Mouse (Mus musculus): ENCODE data around the gene Trim14. TPM values are rescaled to one million over a fixed set of nuclear protein-coding genes. Genes with fewer than 3 reads are reported as not detected.

The Trim14 gene
- polyA plus RNA-seq, 1 experiment from 2014 or later: 6.8 TPM

DNA sequence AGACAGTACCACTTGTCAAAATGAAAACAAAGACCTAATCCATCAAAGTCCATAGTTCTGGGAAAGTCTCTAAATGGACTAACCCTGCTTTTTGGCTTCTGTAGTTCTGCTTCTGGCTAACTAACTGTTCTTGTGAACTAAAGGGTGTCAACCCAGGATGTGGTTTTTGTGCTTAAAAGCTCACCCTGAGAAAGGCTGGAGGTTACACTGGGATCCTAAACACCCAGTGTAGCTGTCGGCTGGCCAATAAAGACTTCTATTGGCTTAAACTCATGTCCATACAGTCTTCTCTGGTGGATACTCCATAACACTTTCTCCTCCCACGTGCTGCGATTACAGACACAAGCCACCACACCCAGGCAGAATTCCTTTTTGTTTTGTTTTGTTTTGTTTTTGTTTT lies 9.7 kb downstream of the Trim14 start:
- H3K9ac ChIP-seq: 0 out of 2 replicates have a peak overlapping the region, but pooled peaks have one; percentile 1
- peak overlapping the region; percentile 94; the same call in 1 of the 2 replicates for H3K27ac ChIP-seq
- DNase-seq (no peak), ATAC-seq (ENCODE audit: low read depth) (no peak)
- H3K4me2 ChIP-seq: peak overlapping the region; percentile 90; the same call in 1 of the 2 replicates
- H3K27me3 ChIP-seq: no peaks in the 10 kb centered on the region
- peaks cover 46% of the 10 kb centered on the region for H3K4me1 ChIP-seq (replicated peaks)
- H3K9me3 ChIP-seq (replicated peaks): no peaks in the 10 kb centered on the region
- H3K4me3 ChIP-seq (replicated peaks): no peak overlapping the region
- peaks cover 18% of the 10 kb centered on the region for H3K36me3 ChIP-seq
- WGBS (ENCODE audit: insufficient replicate concordance): 65% methylated on average over 3 of the region's 3 CpGs

DNA sequence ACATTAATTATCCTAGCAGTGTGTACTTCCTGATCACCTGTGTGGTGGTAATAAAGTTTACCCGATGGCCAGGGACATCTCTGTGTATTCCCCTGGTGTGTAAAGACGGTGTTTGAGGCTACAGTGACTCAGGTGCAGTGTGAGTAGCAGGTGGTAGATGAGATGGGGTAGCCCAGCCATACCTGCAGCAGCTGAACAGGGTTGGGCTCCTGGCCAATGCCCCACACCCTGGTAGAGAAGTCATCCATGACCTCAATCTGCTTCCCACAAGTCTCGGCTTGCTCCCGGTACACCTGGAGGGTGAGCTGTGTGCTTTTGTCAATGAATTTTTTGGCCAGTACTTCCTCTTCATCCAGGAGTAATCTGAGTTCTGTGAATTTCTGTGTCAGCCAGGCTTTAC lies 12.6 kb downstream of the Trim14 start:
- Histone ChIP-seq H3K27me3 (no peaks in the 10 kb centered on the region), H3K4me3 (replicated peaks) (no peak overlapping the region), H3K4me1 (replicated peaks) (peaks cover 31% of the 10 kb centered on the region), H3K36me3 (peaks cover 29% of the 10 kb centered on the region), H3K27ac (no peak overlapping the region), H3K4me2 (no peak overlapping the region), H3K9me3 (replicated peaks) (no peaks in the 10 kb centered on the region), H3K9ac (no peak overlapping the region)
- ATAC-seq (ENCODE audit: low read depth) (no peak), DNase-seq (no peak)
- WGBS (ENCODE audit: insufficient replicate concordance): 85% methylated on average over 4 of the region's 4 CpGs

DNA sequence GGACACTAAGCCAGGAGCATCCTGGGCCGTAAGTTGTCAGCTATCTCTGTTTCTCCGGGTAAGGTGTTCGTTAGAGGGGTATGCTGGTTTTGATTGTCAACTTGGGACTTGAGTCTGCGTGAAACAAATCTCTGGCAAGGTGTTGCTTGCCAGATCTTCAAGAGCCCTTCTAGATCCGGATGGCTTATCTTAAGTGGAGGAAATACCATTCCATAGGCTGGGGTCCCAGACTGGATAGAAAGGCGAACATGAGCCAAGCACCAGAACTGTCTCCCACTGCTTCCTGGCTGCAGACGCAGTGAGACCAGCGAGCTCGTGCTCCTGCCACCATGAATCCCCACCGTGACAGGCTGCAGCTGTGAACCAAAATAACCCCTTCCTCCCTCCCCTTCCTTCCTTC lies 14.5 kb downstream of the Trim14 start:
- ATAC-seq (ENCODE audit: low read depth): no peak
- Histone ChIP-seq H3K4me3 (replicated peaks) (no peak overlapping the region), H3K4me1 (replicated peaks) (peaks cover 13% of the 10 kb centered on the region), H3K9me3 (replicated peaks) (no peaks in the 10 kb centered on the region), H3K4me2 (no peak overlapping the region), H3K27me3 (no peaks in the 10 kb centered on the region), H3K36me3 (peaks cover 30% of the 10 kb centered on the region), H3K27ac (no peak overlapping the region), H3K9ac (no peak overlapping the region)
- no peak for DNase-seq
- WGBS (ENCODE audit: insufficient replicate concordance): 73% methylated on average over 10 of the region's 10 CpGs

DNA sequence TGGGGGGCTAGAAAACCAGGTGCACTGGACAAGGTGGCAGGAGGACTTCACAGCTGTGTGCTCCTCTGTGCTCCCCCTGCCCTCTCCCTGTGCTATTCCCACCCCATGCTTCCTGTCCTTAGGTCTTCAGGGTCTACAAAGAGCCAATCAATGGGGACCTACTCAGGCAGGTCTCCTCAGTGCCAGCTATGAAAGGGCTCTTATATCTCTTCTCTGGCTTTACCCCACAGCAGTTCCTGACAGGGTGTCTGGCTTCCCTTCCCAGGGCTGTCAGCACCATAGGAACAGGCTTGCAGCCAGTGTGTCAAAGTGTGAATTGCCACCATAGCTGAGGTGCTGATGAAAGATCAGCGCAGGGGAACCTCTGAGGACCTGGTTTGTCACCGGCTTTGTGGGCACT lies 15.4 kb downstream of the Trim14 start:
- no peak overlapping the region for H3K4me3 ChIP-seq (replicated peaks)
- no peaks in the 10 kb centered on the region for H3K27me3 ChIP-seq
- WGBS (ENCODE audit: insufficient replicate concordance): 79% methylated on average over 2 of the region's 2 CpGs
- no peak overlapping the region for H3K9ac ChIP-seq
- DNase-seq (no peak), ATAC-seq (ENCODE audit: low read depth) (no peak)
- peaks cover 6% of the 10 kb centered on the region for H3K4me1 ChIP-seq (replicated peaks)
- H3K36me3 ChIP-seq: peaks cover 30% of the 10 kb centered on the region
- no peak overlapping the region for H3K4me2 ChIP-seq
- H3K9me3 ChIP-seq (replicated peaks): no peaks in the 10 kb centered on the region
- H3K27ac ChIP-seq: no peak overlapping the region

DNA sequence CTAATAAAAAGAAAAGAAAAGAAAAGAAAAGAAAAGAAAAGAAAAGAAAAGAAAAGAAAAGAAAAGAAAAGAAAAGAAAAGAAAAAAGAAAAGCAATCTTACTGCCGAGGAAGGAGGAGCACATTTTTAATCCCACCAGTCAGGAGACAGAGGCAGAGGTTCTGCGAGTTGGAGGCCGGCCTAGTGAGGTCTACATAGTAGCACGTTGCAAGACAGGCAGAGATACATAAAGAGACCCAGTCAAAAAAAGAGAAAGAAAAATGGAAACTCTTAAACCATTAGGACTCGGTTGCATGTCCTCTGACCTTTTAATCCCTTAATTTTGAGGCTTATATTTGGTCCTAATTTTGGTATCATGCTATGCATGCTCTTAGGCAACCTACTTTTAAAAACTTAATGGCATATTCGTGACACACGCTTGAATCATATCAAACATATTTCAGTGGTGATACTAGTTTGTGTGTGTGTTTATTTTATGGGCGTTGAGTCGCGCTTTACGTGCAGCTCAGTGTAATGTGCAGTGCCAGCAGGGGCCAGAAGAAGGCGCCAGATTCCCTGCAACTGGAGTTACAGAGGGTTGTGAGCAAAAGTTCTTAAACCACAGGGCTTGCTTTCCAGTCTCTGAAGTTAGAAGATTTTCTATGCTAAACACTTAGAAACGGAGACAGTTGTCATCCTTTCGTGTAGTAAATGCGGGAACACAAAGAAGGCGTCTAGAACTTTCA lies 28.0 kb downstream of the Trim14 start:
- Histone ChIP-seq H3K4me3 (replicated peaks) (peak overlapping the region; percentile 73), H3K27ac (peak overlapping the region; percentile 67), H3K4me1 (replicated peaks) (peaks cover 48% of the 10 kb centered on the region), H3K36me3 (peaks cover 19% of the 10 kb centered on the region), H3K9ac (peak overlapping the region; percentile 53), H3K27me3 (0 out of 2 replicates have a peak, but pooled peaks cover 5% of the 10 kb centered on the region), H3K4me2 (peak overlapping the region; percentile 100), H3K9me3 (replicated peaks) (no peaks in the 10 kb centered on the region)
- 5% methylated on average over 16 of the region's 16 CpGs for WGBS (ENCODE audit: insufficient replicate concordance)
- DNase-seq: peak; percentile 81
- ATAC-seq (ENCODE audit: low read depth): 0 out of 2 replicates have a peak, but pooled peaks have one; percentile 18

DNA sequence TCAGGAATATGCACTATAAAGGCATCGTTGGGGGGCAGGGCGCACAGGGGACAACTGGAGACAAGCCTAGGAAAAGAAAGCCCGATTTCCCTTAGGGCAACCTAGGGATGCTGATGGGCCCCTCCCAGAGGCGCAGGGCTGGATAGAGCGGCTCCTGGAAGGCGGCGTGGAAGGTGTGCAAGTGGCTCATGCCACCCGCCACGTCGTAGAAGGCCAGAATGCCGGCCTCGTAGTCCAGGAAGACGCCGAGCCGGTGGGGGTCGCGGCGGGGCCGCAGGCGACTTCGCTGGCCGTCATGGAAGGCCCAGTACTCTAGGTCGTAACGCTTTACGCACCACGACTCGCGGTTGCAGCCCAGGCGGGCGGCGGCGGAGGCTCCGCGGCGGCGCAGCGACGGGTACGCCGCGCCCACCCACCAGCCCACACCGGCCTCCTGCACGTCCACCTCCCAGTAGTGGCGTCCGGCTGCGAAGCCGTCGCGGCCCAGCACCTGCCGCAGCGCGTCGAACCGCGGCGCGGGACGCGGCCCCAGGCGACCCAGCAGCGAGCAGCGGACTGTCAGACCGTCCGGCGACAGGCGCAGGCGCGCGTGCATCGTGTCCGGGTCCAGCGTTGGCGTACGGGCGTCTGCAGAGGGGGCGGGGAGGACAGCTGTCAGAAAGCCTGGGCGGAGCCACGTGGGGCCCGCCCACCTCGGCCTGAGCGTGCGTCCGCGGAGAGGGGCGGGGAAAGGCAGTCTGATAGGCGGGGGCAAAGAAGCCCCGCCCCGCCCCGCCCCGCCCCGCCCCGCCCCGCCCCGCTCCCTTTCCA lies 28.9 kb downstream of the Trim14 start:
- DNase-seq (peak; percentile 94), ATAC-seq (ENCODE audit: low read depth) (peak; percentile 93)
- peak overlapping the region; percentile 76 for H3K9ac ChIP-seq
- H3K4me1 ChIP-seq (replicated peaks): peaks cover 48% of the 10 kb centered on the region
- H3K4me2 ChIP-seq: peak overlapping the region; percentile 100
- H3K27ac ChIP-seq: 0 out of 2 replicates have a peak overlapping the region, but pooled peaks have one; percentile 53
- under 1% methylated on average over 84 of the region's 94 CpGs for WGBS (ENCODE audit: insufficient replicate concordance)
- H3K9me3 ChIP-seq (replicated peaks): no peaks in the 10 kb centered on the region
- H3K36me3 ChIP-seq: peaks cover 28% of the 10 kb centered on the region
- 0 out of 2 replicates have a peak, but pooled peaks cover 5% of the 10 kb centered on the region for H3K27me3 ChIP-seq
- peak overlapping the region; percentile 73 for H3K4me3 ChIP-seq (replicated peaks)

DNA sequence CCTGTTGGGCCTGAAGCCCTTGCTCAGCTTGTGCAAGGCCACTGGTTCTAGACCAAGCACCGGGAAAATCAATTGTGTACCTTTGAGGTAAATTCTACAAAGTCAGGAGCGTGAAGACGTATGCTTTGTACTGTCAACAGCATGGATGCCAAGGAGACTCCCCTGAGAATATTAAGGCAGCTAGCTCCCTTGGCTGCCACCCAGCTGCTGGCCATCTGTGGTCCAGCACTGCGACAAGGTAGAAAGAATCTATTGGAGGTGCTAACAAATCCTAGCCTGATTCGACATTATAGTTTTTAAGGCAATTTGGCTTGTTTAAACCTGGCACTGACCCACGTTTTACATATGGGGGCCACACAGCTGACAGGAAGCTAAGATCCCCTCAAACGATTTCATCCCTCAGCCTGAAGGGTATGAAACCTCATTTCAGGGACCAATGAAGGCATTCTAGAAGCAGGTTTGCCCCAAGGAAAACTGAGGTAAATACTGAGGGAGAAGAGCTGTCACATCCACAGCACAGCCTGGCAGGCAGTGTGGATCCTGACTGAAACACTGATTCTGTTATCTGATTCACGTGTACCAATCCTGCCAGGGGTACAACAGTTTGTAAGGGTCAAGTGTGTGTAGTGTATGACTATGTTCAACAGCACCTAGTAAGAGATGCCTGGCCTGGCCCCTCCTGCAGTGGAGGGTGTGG lies 30.4 kb downstream of the Trim14 start:
- Histone ChIP-seq H3K36me3 (peaks cover 43% of the 10 kb centered on the region), H3K4me2 (peak overlapping the region; percentile 100; the same call in 1 of the 2 replicates), H3K9ac (no peak overlapping the region), H3K9me3 (replicated peaks) (no peaks in the 10 kb centered on the region), H3K27me3 (0 out of 2 replicates have a peak, but pooled peaks cover 5% of the 10 kb centered on the region), H3K27ac (no peak overlapping the region), H3K4me1 (replicated peaks) (peaks cover 58% of the 10 kb centered on the region), H3K4me3 (replicated peaks) (no peak overlapping the region)
- WGBS (ENCODE audit: insufficient replicate concordance): 69% methylated on average over 8 of the region's 8 CpGs
- ATAC-seq (ENCODE audit: low read depth) (no peak), DNase-seq (no peak)

DNA sequence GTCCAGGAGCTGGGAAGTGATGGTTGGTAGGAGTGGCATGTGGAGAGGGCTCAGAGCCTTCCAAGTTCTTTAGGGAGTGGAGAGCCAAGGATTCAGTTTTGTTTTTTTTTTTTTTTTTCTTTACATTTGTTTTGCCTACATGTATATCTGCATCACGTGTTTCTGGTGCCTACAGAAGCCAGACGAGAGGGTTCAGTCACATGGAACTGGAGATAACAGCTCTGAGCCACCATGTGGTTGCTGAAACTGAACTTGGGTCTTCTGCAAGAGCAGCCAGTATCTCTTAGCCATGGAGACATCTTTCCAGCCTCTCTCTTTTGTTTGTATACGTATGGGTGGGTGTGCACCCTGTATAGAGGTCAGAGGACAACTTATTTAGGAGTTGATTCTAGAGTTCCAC lies 32.1 kb downstream of the Trim14 start:
- peak; percentile 7; the same call in 1 of the 2 replicates for ATAC-seq (ENCODE audit: low read depth)
- Histone ChIP-seq H3K4me2 (no peak overlapping the region), H3K9ac (0 out of 2 replicates have a peak overlapping the region, but pooled peaks have one; percentile 36), H3K36me3 (peaks cover 57% of the 10 kb centered on the region), H3K4me3 (replicated peaks) (no peak overlapping the region), H3K9me3 (replicated peaks) (no peaks in the 10 kb centered on the region), H3K27me3 (0 out of 2 replicates have a peak, but pooled peaks cover 5% of the 10 kb centered on the region), H3K27ac (0 out of 2 replicates have a peak overlapping the region, but pooled peaks have one; percentile 26), H3K4me1 (replicated peaks) (peaks cover 62% of the 10 kb centered on the region)
- peak; percentile 43 for DNase-seq
- WGBS (ENCODE audit: insufficient replicate concordance): 16% methylated on average over 3 of the region's 3 CpGs

DNA sequence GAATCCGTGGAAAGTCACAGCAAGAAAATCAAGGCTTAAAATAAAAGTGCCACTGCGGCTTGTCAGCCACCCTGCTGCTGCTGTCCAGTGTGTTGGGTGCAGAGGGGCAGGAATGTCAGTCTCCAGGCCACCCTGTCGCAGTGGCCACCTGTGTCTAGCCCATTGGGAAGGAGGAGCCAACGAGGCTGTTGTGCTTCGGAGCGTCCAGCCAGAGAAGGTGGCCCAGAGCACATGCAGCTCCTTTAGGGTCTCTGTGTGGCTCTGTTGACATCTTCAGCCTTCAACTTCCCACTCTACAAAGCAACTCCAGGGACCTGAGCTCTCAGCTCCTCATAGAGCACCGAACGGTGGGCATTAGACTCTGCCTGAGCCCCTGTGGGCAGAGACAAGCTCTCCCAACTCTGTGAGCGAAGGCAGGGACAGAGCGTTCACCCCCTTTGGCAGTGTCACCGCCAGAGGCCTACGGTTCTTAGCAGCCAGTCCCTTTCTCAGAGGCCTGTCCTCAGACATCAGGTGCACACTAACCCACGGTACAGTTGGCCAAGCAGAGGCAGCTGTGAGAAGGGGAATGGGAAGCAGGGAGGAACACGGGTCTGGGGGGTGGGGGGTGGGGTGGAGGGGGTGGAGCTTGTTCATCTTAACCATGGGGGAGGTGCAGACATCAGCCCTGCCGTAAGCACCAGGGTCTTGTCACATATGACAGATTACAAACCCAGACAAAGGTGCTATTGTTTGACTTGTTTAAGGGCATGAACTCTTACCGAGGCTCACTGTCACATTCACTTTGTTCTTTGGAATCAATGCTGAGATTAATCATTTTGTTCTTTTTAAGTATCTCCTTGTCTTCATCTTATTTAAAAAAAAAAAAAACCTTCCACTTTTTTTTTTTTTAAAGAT lies 33.1 kb downstream of the Trim14 start:
- Histone ChIP-seq H3K4me3 (replicated peaks) (no peak overlapping the region), H3K27ac (peak overlapping the region; percentile 5; the same call in 1 of the 2 replicates), H3K9me3 (replicated peaks) (no peaks in the 10 kb centered on the region), H3K4me2 (no peak overlapping the region), H3K36me3 (peaks cover 60% of the 10 kb centered on the region), H3K27me3 (0 out of 2 replicates have a peak, but pooled peaks cover 5% of the 10 kb centered on the region), H3K4me1 (replicated peaks) (peaks cover 65% of the 10 kb centered on the region), H3K9ac (no peak overlapping the region)
- DNase-seq (no peak), ATAC-seq (ENCODE audit: low read depth) (no peak)
- WGBS (ENCODE audit: insufficient replicate concordance): 81% methylated on average over 16 of the region's 16 CpGs

DNA sequence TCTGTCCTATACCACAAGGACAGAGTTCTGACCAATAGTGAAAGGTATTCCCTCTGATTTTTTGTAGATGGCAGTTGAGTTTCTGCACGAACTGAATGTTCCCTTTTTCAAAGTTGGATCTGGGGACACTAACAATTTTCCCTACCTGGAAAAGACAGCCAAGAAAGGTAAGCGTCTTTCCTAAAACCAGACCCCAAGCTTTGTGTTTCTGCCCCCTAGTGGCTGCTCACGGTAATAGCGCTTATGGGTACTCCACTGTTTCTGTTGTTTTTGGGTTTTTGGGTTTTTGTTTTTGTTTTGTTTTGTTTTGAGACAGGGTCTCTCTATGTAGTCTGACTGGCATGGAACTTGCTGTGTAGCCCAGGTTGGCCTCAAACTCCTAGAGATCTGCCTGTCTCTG lies 37.0 kb downstream of the Trim14 start:
- ATAC-seq (ENCODE audit: low read depth) (no peak), DNase-seq (no peak)
- peak overlapping the region; percentile 15; the same call in 1 of the 2 replicates for H3K27ac ChIP-seq
- H3K27me3 ChIP-seq: no peaks in the 10 kb centered on the region
- 19% methylated on average over 4 of the region's 4 CpGs for WGBS (ENCODE audit: insufficient replicate concordance)
- H3K4me3 ChIP-seq (replicated peaks): no peak overlapping the region
- H3K36me3 ChIP-seq: peaks cover 85% of the 10 kb centered on the region
- H3K9me3 ChIP-seq (replicated peaks): no peaks in the 10 kb centered on the region
- no peak overlapping the region for H3K4me2 ChIP-seq
- peaks cover 36% of the 10 kb centered on the region for H3K4me1 ChIP-seq (replicated peaks)
- H3K9ac ChIP-seq: no peak overlapping the region

Measured in liver, embryonic 13.5 days (tissue).